Mouse (Mus musculus) left cerebral cortex, adult 9 months (tissue): ENCODE measurements around the gene Rabl6.
A peak's percentile ranks its signal among the peaks of the same experiment; 100 is the strongest.

Experiments
- DNase-seq, 2 experiments: peaks; one replicate each; pipeline ENCODE4 v3.0.0; 2022; ENCODE audit warnings: low spot score in 2 of 2

Rabl6 gene

DNA sequence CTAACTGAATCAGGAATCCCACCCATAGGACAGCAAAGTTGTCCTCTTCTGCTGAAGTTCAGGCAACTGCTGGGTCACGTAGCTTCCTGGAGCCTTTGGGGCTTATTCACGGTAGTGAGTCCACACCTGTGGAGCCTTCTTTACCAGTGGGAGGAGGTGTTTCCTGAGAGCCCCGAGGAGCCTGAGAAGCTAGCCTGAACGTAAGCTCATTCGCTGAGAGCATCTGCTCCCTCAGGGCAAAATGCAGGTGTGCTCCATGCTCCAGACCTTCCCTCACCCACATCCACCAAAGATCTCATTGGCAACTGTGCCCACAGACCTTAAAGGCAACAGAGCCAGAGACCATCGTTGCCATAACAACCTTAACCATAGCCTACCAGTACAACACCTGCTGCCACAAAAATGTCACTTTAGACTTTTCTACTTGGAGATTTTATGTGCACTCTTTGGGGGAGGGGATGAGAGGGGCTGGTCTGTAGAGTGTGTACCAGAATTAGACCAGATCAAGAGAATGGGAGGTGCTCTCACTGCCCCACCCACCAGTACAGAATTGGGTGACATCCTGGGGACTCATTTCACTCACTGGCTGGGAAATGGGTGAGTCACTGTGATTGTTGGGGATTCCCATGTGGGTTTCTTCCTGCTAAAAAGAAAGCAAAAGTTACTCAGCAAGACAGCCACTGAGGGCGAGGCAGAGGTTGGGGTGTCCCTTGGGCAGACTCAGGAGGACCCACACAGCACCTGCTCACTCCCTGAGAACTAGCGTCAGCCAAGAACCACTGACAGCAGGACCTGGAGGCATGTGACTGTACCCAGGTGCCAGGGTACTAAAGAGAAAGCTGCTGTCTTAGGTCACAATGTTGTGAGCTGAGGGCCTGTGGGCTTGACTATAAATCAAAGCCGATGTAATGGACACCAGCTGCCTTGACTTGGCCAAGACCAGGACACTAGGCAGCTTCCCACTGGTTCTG, 59.0 kb downstream of the Rabl6 start:
- no peak for DNase-seq

DNA sequence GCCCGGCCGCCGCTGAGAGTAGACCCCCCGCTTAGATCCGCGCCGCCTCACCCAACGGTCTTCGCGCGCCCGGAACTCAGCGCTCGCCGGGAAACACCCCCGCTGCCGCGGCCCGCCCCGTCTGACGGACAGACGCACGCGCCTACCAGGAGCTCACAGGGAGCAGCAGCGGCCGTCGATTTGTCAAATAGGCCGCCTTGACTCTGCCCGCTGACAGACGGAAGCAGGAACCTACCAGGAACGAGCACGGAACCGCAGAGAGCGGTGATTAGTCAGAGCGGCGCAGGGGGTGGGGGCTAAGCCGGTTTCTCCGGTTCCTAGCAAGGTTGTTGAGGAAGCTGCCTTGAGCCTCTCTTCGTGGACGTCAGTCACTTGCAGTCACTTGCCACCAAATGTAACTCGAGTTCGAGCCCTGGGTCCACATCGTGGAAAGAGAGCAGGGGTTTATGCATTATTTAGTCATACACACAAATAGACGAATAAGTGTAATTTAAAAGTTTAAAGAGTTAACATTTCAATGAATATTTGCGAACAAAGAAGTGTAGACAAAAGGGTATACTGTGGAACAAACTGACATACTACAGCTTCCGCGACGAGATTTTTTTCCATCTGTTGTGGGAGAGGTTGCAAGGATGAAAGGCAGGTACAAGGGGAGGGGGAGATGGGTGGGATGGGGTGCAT, 61.4 kb downstream of the Rabl6 start, which contains the start of gene Traf2:
TSS of gene Traf2 (minus strand) at position 130 of the 681 bp plus-strand sequence.
- DNase-seq, result peak; percentile 97 to 99

DNA sequence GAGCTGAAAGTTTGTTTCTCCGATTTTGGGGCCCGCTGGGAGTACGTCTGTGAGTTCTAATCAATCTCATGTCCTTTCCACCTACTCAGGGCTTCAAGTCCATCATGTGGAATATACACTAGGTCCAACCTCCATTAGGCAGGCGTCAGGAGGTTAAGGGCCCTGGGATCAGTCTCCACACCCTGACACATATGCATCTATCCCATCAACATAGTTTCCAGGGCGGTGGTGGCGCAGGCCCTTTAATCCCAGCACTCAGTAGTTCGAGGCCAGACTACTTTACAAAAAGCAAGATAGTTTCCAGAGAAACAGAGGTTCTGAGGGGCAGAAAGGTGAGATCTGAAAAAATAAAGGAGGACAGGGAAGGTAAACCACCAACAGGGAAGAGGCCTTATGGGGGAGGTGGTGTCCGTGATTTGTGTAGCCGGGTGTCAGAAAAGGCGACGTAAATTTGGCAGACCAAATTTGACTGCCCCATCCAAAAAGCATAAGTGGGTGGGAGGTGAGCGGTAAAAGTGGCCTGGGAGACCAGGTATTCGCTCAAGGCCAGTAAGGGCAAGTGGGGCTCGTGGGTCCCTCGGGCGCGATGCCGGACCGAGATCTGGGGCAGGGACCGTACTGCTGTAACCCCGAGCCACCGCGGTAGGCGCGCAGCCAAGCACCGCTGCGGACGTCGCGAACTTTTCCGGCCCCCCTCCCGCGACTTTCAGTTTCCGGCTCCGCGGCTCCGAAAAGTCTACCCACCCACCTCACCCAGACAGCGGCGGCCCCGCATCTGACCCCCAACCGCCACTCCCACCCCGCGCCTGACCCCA, 62.1 kb downstream of the Rabl6 start:
- DNase-seq, result no peak

DNA sequence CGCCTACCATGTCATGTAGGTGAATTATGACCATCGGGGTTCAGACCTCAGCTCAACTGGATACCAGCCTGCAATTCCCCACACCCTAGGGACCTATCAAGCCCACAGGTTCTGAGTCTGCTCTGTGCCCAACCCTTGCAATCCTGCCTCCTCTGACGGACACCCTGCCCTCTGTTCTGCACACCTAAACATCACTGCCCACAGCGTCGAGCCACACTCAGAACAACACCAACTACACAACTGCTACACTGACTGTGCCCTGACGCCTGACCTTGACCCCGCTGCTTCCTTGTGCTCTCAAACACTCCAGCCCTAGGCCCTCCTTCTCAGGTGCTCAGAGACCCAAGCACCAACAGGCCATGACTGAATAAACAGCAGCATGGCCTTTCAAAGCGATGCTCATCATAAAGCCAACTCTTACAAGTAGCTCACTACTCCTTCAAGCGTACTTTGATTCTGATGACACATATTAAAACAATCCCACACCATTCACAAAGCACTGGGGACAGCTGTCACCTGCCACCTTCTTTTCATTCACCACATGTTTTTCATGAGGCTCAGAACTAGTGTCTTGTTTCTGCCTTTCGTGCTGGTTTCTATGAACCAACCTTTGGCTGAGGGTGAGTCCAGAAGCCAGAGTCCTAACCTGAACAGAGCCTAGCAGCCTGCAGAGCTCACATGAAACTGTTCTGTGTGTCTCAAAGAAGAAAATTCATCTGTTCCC, 66.5 kb downstream of the Rabl6 start:
- DNase-seq, result no peak

DNA sequence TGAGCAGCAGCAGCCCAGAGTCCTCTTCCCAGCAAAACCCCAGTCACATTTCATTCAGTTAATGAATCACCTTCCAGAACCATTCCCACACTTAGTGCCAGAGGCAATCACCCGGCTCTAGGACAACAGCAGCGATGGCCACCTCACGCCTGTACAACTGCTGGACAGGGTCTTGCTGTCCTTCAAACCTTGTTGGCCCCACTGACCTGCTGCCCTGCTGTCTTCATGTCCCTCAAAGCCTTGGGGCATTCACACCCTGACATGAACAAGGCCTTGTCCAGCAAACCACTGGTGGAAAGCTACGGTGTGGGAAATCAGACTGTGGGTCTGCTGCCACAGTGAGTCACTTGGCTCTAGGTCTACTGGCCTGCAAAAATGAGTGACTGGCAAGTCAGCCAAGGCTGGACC, 67.8 kb downstream of the Rabl6 start:
- no peak for DNase-seq

DNA sequence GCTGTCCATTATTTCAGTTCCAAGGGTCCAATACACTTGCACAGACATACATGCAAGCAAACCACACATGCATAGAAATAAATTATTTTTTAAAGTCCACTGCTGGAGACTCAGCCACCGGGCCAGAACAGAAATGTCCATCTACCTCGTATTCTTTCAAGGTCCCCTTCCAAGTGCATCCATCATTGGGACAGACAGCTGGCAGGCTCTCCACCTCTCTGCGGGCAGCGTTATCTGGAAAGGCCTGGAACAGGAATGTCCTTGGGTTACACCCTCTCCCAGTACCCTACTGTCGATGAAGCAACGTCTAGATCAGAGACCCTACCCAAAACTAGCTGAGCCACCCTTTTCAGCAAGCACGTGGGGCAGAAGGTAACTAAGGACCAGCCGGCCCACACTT, 71.8 kb downstream of the Rabl6 start:
- DNase-seq, result no peak

DNA sequence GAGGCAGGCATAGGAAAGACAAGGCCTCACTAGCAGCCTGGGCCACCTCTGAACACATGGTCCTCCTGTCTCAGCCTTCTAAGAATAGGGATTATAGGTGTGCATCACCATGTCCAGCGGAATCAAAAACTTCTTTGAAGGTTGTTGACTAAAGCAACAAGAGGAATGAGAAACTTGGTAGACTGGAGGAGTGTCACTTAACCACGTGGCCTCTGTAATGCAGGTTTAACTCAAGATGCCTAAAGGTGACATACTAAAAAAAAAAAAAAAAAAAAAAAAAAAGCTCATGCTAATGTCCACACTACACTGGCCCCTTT, 73.5 kb downstream of the Rabl6 start:
- DNase-seq, result no peak

DNA sequence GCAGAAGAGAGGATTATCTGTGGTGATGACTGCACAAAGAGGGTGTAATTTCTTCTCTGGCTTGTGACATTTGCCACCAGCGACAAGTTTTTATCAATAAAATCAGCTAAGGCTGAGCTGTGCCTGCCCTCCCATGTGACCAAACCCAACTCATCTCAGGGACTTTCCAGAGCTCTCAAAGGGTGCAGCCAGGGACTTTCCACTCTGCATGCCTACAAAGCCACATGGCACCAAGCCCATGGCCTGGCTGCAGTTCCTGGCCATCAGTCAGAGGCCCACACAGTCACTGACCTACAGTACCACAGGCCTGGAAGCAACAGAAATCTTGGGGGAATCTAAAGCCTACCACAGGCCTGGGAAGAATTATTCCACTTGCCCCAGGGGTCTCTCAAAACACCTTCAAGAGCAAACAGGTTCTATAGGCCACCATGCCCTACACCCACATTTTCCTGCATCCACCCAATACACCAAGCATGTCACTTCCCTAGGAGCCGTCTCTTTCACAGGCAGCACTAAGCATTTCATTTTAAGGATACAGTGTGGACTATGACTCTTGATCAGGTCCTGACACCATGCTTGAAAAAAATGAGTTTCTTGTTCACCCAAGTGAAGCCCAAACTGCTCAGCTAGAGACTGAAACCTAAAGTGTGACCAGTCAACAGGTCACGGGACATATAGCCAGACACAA, 74.0 kb downstream of the Rabl6 start:
- DNase-seq, result peak in 1 of 2 experiments; percentile 50

DNA sequence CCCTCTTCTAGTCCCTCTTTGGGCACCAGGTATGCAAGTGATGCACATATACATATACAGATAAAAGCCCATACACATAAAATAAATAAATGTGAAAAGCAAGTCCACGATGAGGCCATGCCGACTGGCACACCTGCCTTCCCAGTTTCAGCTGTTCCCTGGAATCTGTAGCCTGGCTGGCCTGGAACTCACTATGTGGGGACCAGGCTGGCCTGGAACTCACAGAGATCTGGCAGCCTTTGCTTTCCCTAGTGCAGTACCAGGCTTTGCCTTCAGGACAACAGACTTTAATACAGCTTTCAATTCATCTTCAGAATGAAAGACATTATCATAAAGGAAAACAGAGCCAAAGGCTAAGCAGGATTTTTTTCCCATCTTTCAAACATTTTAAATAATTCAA, 74.6 kb downstream of the Rabl6 start:
- no peak for DNase-seq
